Mouse (Mus musculus) spleen, postnatal 36 days (tissue): Measurements from ENCODE around the gene Adamtsl3.

Experiments
- DNase-seq, 2 experiments: peaks; one replicate each; pipeline ENCODE4 v3.0.0; 2022; ENCODE audit warnings: low spot score in 2 of 2, mixed read lengths in 1 of 2

The Adamtsl3 gene

GRCm38 (mm10) chr7:82648353-82649080 lies 313.0 kb downstream of the Adamtsl3 start, which contains the start of the genes Saxo2 and Efl1:
TSS of gene Saxo2 (minus strand) at chr7:82648528.
TSS of gene Efl1 (plus strand) at chr7:82648614.
- peak; percentile 92 to 95 for DNase-seq

GRCm38 (mm10) chr7:82649081-82649445 lies 313.6 kb downstream of the Adamtsl3 start:
- no peak for DNase-seq
